Mouse (Mus musculus): ENCODE results near the gene Zrsr1. TPM values are rescaled to one million over a fixed set of nuclear protein-coding genes. Genes with fewer than 3 reads are reported as not detected.

Gene Zrsr1
- polyA plus RNA-seq, 1 experiment from 2014 or later = 4.8 TPM

- H3K27me3 ChIP-seq (ENCODE audit: control insufficient read depth, insufficient read depth, low read length) = no peaks in the 10 kb centered on the region
- no peak overlapping the region for H3K9ac ChIP-seq (ENCODE audit: low read length)
- H3K9me3 ChIP-seq (ENCODE audit: control insufficient read depth, low read length) = no peaks in the 10 kb centered on the region
- peak overlapping the region; percentile 68 for H3K4me2 ChIP-seq (ENCODE audit: low read depth)
- H3K4me3 ChIP-seq (ENCODE audit: low read depth, low read length) = peak overlapping the region; percentile 53
- DNase-seq (ENCODE audit: low spot score) = no peak
- no peaks in the 10 kb centered on the region; the same call in 1 of the 2 replicates for H3K36me3 ChIP-seq (ENCODE audit: control insufficient read depth, insufficient read depth, low read length)
- H3K27ac ChIP-seq (ENCODE audit: low read depth, low read length) = no peak overlapping the region
- no peak for ATAC-seq (ENCODE audit: insufficient read depth, low FRiP score, low TSS enrichment)
- H3K4me1 ChIP-seq (ENCODE audit: control insufficient read depth, insufficient read depth, low read length) = peaks cover 4% of the 10 kb centered on the region; the same call in 1 of the 2 replicates
- WGBS = 41% methylated on average over 4 of the region's 4 CpGs
Observed at GRCm38 (mm10) chr11:23008824-23009200, 37.0 kb downstream of the Zrsr1 start.

GRCm38 (mm10) chr11:23013096-23013495, 41.3 kb downstream of the Zrsr1 start:
- Histone ChIP-seq H3K9ac (ENCODE audit: low read length) (no peak overlapping the region), H3K27ac (ENCODE audit: low read depth, low read length) (no peak overlapping the region), H3K4me1 (ENCODE audit: control insufficient read depth, insufficient read depth, low read length) (no peaks in the 10 kb centered on the region), H3K4me2 (ENCODE audit: low read depth) (no peak overlapping the region), H3K4me3 (ENCODE audit: low read depth, low read length) (no peak overlapping the region), H3K27me3 (ENCODE audit: control insufficient read depth, insufficient read depth, low read length) (no peaks in the 10 kb centered on the region), H3K9me3 (ENCODE audit: control insufficient read depth, low read length) (no peaks in the 10 kb centered on the region), H3K36me3 (ENCODE audit: control insufficient read depth, insufficient read depth, low read length) (no peaks in the 10 kb centered on the region)
- DNase-seq (ENCODE audit: low spot score) (no peak), ATAC-seq (ENCODE audit: insufficient read depth, low FRiP score, low TSS enrichment) (no peak)
- WGBS = 94% methylated on average over 1 of the region's 1 CpGs

- H3K9ac ChIP-seq (ENCODE audit: low read length) = no peak overlapping the region
- no peaks in the 10 kb centered on the region for H3K27me3 ChIP-seq (ENCODE audit: control insufficient read depth, insufficient read depth, low read length)
- WGBS = 79% methylated on average over 4 of the region's 4 CpGs
- no peaks in the 10 kb centered on the region for H3K9me3 ChIP-seq (ENCODE audit: control insufficient read depth, low read length)
- no peak overlapping the region for H3K27ac ChIP-seq (ENCODE audit: low read depth, low read length)
- no peak for DNase-seq (ENCODE audit: low spot score)
- no peaks in the 10 kb centered on the region for H3K36me3 ChIP-seq (ENCODE audit: control insufficient read depth, insufficient read depth, low read length)
- no peak for ATAC-seq (ENCODE audit: insufficient read depth, low FRiP score, low TSS enrichment)
- no peak overlapping the region for H3K4me3 ChIP-seq (ENCODE audit: low read depth, low read length)
- no peaks in the 10 kb centered on the region for H3K4me1 ChIP-seq (ENCODE audit: control insufficient read depth, insufficient read depth, low read length)
- H3K4me2 ChIP-seq (ENCODE audit: low read depth) = no peak overlapping the region
Observed at GRCm38 (mm10) chr11:23013580-23014294, 41.9 kb downstream of the Zrsr1 start.

GRCm38 (mm10) chr11:23014996-23015395, 43.2 kb downstream of the Zrsr1 start:
- ATAC-seq (ENCODE audit: insufficient read depth, low FRiP score, low TSS enrichment) = no peak
- Histone ChIP-seq H3K9ac (ENCODE audit: low read length) (no peak overlapping the region), H3K4me2 (ENCODE audit: low read depth) (no peak overlapping the region), H3K36me3 (ENCODE audit: control insufficient read depth, insufficient read depth, low read length) (no peaks in the 10 kb centered on the region), H3K4me1 (ENCODE audit: control insufficient read depth, insufficient read depth, low read length) (no peaks in the 10 kb centered on the region), H3K9me3 (ENCODE audit: control insufficient read depth, low read length) (no peaks in the 10 kb centered on the region), H3K27me3 (ENCODE audit: control insufficient read depth, insufficient read depth, low read length) (no peaks in the 10 kb centered on the region), H3K27ac (ENCODE audit: low read depth, low read length) (no peak overlapping the region), H3K4me3 (ENCODE audit: low read depth, low read length) (no peak overlapping the region)
- 76% methylated on average over 6 of the region's 6 CpGs for WGBS
- no peak for DNase-seq (ENCODE audit: low spot score)

- no peak for ATAC-seq (ENCODE audit: insufficient read depth, low FRiP score, low TSS enrichment)
- Histone ChIP-seq H3K4me3 (ENCODE audit: low read depth, low read length) (no peak overlapping the region), H3K9ac (ENCODE audit: low read length) (no peak overlapping the region), H3K4me2 (ENCODE audit: low read depth) (no peak overlapping the region), H3K36me3 (ENCODE audit: control insufficient read depth, insufficient read depth, low read length) (no peaks in the 10 kb centered on the region), H3K27me3 (ENCODE audit: control insufficient read depth, insufficient read depth, low read length) (no peaks in the 10 kb centered on the region), H3K9me3 (ENCODE audit: control insufficient read depth, low read length) (no peaks in the 10 kb centered on the region), H3K27ac (ENCODE audit: low read depth, low read length) (no peak overlapping the region), H3K4me1 (ENCODE audit: control insufficient read depth, insufficient read depth, low read length) (no peaks in the 10 kb centered on the region)
- no peak for DNase-seq (ENCODE audit: low spot score)
- WGBS = 94% methylated on average over 4 of the region's 4 CpGs
Observed at GRCm38 (mm10) chr11:23017943-23018342, 46.1 kb downstream of the Zrsr1 start.

- Histone ChIP-seq H3K4me3 (ENCODE audit: low read depth, low read length) (no peak overlapping the region), H3K9ac (ENCODE audit: low read length) (no peak overlapping the region), H3K27me3 (ENCODE audit: control insufficient read depth, insufficient read depth, low read length) (no peaks in the 10 kb centered on the region), H3K36me3 (ENCODE audit: control insufficient read depth, insufficient read depth, low read length) (no peaks in the 10 kb centered on the region), H3K9me3 (ENCODE audit: control insufficient read depth, low read length) (no peaks in the 10 kb centered on the region), H3K4me2 (ENCODE audit: low read depth) (no peak overlapping the region), H3K27ac (ENCODE audit: low read depth, low read length) (no peak overlapping the region), H3K4me1 (ENCODE audit: control insufficient read depth, insufficient read depth, low read length) (no peaks in the 10 kb centered on the region)
- ATAC-seq (ENCODE audit: insufficient read depth, low FRiP score, low TSS enrichment) (no peak), DNase-seq (ENCODE audit: low spot score) (no peak)
- WGBS = 72% methylated on average over 24 of the region's 24 CpGs
Observed at GRCm38 (mm10) chr11:23020116-23020770, 48.4 kb downstream of the Zrsr1 start.

GRCm38 (mm10) chr11:23020841-23021240, 49.0 kb downstream of the Zrsr1 start:
- H3K9me3 ChIP-seq (ENCODE audit: control insufficient read depth, low read length) = no peaks in the 10 kb centered on the region
- H3K27ac ChIP-seq (ENCODE audit: low read depth, low read length) = no peak overlapping the region
- H3K36me3 ChIP-seq (ENCODE audit: control insufficient read depth, insufficient read depth, low read length) = no peaks in the 10 kb centered on the region
- WGBS = 98% methylated on average over 14 of the region's 14 CpGs
- DNase-seq (ENCODE audit: low spot score) (no peak), ATAC-seq (ENCODE audit: insufficient read depth, low FRiP score, low TSS enrichment) (no peak)
- H3K4me1 ChIP-seq (ENCODE audit: control insufficient read depth, insufficient read depth, low read length) = no peaks in the 10 kb centered on the region
- H3K4me2 ChIP-seq (ENCODE audit: low read depth) = no peak overlapping the region
- H3K27me3 ChIP-seq (ENCODE audit: control insufficient read depth, insufficient read depth, low read length) = no peaks in the 10 kb centered on the region
- no peak overlapping the region for H3K4me3 ChIP-seq (ENCODE audit: low read depth, low read length)
- no peak overlapping the region for H3K9ac ChIP-seq (ENCODE audit: low read length)

- H3K4me3 ChIP-seq (ENCODE audit: low read depth, low read length) = no peak overlapping the region
- H3K27me3 ChIP-seq (ENCODE audit: control insufficient read depth, insufficient read depth, low read length) = no peaks in the 10 kb centered on the region
- H3K9me3 ChIP-seq (ENCODE audit: control insufficient read depth, low read length) = no peaks in the 10 kb centered on the region
- no peaks in the 10 kb centered on the region for H3K36me3 ChIP-seq (ENCODE audit: control insufficient read depth, insufficient read depth, low read length)
- WGBS = 93% methylated on average over 2 of the region's 2 CpGs
- H3K9ac ChIP-seq (ENCODE audit: low read length) = no peak overlapping the region
- DNase-seq (ENCODE audit: low spot score) = no peak
- no peaks in the 10 kb centered on the region for H3K4me1 ChIP-seq (ENCODE audit: control insufficient read depth, insufficient read depth, low read length)
- ATAC-seq (ENCODE audit: insufficient read depth, low FRiP score, low TSS enrichment) = no peak
- H3K27ac ChIP-seq (ENCODE audit: low read depth, low read length) = no peak overlapping the region
- no peak overlapping the region for H3K4me2 ChIP-seq (ENCODE audit: low read depth)
Observed at GRCm38 (mm10) chr11:23023155-23023554, 51.4 kb downstream of the Zrsr1 start.

- H3K27ac ChIP-seq (ENCODE audit: low read depth, low read length) = no peak overlapping the region
- H3K9ac ChIP-seq (ENCODE audit: low read length) = no peak overlapping the region
- no peak overlapping the region for H3K4me2 ChIP-seq (ENCODE audit: low read depth)
- H3K27me3 ChIP-seq (ENCODE audit: control insufficient read depth, insufficient read depth, low read length) = no peaks in the 10 kb centered on the region
- H3K4me1 ChIP-seq (ENCODE audit: control insufficient read depth, insufficient read depth, low read length) = no peaks in the 10 kb centered on the region
- DNase-seq (ENCODE audit: low spot score) = no peak
- no peak for ATAC-seq (ENCODE audit: insufficient read depth, low FRiP score, low TSS enrichment)
- 81% methylated on average over 3 of the region's 3 CpGs for WGBS
- no peaks in the 10 kb centered on the region for H3K36me3 ChIP-seq (ENCODE audit: control insufficient read depth, insufficient read depth, low read length)
- no peaks in the 10 kb centered on the region for H3K9me3 ChIP-seq (ENCODE audit: control insufficient read depth, low read length)
- H3K4me3 ChIP-seq (ENCODE audit: low read depth, low read length) = no peak overlapping the region
Observed at GRCm38 (mm10) chr11:23024169-23024568, 52.4 kb downstream of the Zrsr1 start.
